Mouse (Mus musculus) thymus, postnatal 0 days (tissue): ENCODE measurements at regions not wholly inside any gene's neighbourhood (a gene's known extent, or its start where the extent isn't known, plus 50 kb on each side); places are given as distances from the start of the nearest gene placed in this dataset.

ENCODE experiments used
- DNase-seq: peaks from one replicate; pipeline ENCODE4 v3.0.0-alpha.2; 2015; ENCODE audit warnings: low spot score

DNA sequence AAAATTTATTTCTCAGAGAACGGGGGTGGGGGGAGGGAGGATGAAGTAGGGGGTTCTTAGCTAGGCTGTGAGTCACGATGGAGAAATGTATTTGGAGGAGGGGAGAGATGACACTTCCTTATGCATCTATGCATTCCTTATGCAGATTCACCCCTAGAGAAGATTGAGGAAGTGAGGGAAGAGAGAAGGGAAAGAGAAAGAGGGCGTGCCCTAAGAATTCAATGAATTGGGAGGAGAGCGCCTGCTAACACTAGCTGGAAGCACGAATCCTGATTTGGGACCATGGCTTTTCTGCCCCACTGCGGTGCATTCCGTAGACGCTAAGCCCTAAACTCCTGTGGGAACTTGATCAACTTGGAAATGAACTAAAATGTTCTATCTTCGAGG, 56.1 kb downstream of the Foxi3 start:
- DNase-seq = no peak

DNA sequence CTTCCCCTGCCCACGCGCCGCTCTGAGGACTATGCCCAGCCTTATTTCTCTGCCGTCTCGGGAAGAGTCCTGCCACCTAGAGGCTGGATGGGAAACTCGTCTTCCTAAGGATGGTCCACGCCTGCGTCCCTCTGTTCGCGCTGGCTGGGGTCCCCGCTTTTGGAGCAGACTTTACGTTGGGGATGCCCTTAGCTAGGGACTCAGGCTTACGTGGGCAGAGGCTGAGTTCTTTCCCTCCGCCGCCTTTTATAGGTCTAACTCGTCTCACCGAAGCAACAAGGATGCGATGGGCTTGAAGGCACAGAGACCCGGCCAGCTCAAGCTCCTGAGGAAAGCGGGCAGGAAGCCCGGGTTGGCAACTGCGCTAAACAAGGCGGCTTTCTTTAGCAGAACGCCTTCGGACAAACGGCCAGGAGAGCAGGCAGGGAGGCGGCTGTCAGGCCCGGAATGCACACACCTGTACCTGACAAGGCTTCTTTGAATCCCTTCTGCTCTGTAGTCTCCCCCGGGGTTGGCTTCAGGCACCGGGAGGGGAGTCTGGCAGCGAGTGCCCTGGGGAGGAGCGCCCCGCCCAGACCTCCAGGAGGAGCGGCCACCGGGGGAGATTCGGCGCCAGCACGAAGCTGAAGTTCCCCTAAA, 56.6 kb downstream of the Foxi3 start:
- peak; percentile 36 for DNase-seq

DNA sequence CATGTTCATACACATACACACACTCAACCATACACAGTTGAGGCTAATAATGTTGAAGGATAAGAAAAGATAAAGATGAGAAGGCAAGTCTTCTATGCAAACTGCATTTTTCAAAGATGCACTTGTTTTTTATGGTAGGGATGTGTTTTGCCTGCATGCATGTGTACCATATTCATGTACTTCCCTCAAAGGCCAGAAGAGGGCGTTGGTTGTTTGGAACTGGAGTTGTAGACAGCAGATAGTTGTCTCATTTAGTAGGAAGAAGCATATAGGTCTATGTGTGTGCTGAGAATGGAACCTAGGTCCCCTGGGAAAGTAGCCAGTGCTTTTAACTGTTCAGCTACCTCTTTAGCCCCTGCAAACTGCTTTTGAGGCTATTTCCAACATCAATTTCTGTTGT, 60.1 kb downstream of the Foxi3 start:
- peak; percentile 4 for DNase-seq

DNA sequence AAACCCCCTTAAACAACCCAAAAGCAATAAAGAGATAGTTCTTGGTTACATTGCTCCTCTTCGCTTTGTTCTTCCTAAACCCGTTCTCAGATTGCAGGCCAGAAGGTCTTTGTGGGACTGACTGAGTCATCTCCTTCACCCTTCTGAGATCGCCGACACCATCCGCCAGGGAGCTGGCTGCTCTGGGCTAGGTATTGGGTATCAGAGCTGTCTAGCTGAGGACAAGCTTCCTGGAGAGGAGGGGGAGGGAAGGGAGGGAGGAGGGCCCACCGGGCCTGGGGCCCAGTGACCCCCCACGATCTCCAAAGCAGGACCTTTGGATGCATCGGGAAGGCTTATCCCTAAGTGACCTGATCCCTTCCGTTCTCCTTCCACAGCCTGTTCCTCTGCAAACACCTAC, 65.0 kb downstream of the Foxi3 start:
- DNase-seq = no peak

DNA sequence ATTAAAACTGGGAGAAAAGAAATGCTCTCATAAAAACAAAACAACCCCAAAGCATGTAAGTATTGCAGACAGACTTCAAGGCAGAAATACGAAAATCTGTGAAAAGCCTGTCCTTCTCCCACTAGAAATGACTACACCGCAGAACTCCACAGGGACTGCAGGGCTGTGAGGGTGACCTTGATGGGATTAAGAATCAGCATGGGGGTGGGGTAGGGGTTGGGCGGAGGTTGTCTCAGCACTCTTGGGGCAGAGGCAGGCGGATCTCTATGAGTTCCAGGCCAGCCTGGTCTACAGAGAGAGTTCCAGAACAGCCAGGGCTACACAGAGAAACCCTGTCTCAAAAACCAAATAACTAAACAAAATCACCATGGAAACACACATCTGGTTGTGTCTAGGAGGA, 69.1 kb downstream of the Foxi3 start:
- no peak for DNase-seq

DNA sequence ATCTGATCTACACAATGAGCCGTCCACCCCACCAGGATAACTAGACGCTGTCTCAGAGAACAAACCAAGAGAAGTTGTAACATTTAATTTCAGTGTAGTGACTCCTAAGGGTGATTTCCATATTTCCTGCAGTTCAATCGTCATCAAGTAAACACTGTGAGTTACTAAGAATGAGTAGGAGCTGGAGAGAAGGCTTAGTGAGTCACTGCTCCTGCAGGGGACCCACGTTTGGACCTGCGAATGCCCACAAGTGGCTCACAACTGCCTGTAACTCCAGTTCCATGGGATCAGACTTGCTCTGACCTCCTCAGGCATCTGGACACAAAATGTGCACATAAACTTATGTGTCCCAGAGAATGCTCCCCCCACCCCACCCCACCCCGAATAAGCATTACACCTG, 73.3 kb downstream of the Foxi3 start:
- DNase-seq = no peak

DNA sequence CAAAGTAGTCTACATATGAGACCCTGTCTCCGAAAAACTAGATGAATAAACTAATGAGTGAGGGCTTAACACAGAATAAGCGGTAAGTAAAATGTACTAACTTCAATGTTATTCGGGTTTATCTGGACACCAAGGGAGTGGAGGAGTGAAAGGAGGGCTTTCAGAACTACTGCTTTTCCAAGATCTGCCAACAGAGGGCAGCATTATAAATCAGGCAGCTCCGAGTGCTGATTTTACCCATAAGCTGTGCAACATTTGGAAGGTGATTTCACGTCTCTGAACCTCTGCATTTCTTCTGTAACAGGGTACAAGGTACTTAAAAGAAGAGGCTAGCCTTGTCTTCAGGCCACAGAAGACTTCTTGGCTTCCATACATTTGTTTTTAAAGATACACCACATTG, 74.2 kb downstream of the Foxi3 start:
- peak; percentile 50 for DNase-seq

DNA sequence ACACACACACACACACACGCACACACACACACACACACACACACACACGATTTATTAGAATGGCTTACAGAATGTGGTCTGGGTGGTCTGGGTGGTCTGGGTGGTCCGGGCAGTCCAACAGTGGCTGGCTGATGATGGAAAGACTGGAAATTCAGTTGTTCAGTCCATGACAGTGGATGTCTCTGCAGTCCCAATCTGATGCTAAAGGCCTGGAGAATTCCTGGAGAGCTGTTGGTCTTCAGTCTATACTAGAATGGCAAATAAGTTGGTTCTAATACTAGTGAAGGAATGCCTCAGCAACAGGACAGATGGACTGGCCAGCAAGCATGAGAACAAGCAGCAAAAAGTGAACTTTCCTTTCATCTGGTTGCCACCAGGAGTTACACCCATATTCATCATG, 87.9 kb downstream of the Foxi3 start:
- no peak for DNase-seq

DNA sequence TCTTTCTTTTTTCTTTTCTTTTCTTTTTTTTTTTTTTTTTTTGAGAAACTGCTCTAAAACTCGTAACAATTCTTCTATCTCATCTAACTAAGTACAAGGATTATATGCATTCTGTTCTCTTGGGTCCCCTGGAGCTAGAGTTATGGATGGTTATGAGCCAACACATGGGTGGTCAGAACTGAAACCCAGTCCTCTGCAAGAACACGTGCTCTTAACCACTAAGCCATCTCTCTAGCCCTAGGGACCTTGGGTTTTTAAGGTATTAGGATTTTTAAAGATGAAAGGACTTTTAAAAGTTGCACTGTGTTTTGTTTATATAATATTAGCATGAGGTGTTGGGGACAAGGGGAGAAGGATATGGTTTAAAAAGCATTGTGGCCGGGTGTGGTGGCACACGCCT, 88.9 kb downstream of the Foxi3 start:
- DNase-seq = no peak

DNA sequence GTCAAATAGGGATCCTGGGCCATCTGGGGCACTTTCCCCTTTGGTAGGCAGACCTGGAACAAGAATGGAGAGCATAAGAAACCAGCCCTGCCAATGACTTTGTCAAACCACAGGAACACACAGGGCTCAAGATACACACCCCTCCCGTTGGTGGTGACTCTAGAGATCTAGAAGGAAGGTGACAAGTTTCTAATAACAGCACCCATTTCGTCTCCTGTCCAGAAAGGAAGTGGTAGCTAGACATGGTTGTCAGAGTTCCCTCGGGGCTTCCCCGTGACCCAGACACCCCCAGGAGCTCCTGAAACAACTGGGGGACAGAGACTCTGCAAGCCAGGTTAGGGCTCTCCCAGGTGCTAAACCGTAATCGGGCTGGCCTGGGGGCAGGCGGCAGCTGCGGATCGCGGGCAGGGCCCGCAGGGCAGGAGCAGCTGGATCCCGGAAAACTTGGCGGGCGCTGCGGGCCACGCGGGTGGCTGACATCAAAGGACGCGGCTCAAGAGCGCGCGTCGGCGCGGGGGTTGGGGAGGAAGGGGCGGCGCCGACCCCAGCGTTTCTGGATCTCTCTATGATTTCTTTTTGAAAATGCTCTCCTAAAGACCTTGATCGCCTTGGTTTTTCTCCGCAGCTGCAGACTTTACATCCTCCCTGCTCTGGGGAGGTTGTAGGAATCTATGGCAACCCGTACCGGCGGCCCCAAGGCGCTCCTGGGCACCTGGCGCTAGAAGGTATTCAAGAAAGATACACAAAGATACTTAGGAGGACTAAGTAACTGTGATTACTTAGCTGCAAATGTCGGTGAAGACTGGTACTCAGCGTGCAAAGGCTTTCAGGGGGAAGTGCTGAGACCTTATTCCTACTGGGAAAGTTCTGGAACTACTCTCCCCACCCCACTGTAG, 92.1 kb downstream of the Foxi3 start:
- DNase-seq = peak; percentile 4

DNA sequence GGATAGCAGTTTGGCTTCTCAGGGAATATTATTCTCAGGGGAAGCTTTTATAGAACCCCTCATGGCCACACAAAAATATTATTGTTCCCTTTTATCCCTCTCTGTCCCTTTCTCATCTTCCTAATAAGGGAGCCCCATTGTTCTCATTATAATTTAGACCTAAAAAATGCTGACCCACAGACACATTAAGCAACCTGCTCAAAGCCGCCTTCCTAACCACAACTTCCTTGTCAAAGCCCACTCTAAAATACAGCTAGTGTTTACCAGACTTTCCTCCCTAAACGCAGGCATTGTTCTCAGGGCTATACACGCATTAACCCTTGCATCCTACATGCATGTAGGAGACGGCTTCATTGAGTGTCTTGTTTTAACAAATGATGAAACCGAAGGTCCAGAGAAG, 93.9 kb downstream of the Foxi3 start:
- no peak for DNase-seq

DNA sequence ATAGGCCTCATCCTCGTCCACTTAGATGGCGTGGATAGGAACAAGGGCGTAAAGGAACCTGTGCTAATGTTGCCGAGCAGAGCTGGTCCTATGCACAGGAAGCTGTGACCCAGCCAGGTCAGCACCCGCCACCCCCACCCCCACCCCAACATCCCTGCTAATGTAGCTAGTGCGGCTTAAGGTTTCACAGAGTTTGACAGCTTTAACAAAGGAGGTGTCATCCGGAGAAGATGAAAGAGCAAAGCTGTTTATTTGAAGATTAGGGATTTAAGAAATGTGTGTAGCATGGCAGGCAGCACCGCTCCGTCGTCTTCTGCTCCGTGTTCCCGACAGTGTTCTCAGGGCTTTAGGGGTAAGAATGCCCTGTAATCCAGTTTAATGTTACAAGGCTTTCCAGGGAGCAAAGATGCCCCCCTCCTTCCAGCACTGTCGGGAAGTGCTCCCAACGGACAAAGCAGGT, 93.5 kb downstream of the Thnsl2 start:
- no peak for DNase-seq

DNA sequence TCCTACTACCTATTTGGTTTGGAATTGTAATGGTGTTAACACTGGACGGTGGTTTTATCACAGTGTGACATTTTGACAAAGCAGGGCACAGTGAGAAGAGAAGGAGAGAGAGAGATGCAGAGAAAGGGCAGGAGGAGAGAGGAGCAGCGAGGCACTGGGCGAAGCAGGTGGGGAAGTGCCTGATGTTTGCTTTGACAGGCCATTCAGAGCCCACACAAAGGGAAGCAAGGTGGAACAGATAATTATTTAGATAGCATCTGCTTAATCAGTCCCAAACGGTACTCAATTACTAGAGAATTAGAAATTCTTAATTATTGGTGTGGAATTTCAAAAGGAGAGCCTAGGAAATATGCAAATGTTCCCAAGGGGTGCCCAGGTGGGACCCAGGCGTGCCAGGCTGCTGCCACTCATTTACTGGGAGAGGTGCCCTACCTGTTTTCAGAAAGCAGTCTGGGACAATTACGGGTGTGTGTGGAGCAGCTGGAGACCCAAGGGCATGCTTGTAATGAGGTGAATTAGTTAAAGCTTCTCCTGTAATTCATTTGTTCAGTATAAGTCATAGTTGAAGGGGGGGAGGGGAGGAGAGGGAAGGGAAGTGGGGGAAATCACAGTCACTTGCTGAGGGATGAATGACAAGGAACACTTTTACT, 86.9 kb downstream of the Thnsl2 start:
- DNase-seq = no peak

DNA sequence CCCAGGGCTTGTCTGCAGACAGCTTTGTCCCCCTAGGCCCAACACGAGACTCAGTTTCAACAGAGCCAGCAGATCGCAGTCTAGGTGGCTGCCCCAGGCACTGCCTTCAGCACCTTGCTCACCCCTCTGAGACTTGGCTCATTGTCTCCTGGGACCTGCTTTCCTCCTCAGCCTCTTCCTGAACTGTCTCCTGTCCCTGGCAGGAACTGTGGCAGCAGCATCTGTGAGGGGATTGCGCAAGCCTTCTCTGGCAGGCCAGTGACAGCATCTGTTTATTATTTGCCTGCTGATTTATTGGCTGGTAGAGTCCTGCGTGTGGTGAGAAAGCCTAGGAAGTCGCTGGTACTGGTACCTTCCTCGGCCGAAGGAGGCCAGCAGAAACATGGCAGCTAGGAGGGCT, 84.1 kb downstream of the Thnsl2 start:
- no peak for DNase-seq

DNA sequence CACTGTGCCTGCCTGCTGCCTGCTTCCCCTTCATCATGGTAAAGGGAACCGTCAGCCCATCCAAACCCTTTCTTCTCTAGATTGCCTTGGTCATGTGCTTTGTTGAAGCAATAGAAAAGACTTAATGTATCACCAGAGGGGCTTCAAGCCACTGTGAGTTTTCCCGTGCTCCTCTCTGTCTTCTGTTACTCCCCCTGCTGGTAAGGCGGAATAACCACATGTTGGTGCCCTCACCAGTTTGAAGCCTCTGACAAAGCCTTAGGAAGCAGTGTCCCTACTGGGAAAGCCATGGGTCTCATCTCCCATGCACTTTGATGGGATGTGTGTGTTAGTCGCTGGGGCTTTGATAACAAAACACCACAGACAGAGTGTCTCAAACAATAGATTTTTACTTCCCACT, 81.3 kb downstream of the Thnsl2 start:
- DNase-seq = no peak

DNA sequence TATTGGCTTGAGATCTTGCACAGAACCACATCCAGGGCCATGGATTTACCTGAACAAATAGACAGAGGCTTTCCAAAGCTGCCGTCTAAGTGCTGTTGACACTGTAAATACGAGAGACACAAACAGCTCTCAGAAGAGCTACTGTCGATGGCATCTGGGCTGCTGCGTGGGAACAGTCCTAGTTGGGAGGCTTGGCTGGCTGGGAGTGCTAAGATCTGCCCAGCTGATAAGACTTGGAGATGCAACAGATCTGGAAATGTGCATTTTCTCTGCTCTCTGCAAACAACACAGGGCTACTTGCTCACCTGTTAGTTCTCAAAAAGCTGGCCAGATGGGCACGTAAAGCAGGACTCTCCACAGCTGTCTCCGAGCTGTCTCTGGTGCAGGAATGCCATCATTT, 78.8 kb downstream of the Thnsl2 start:
- no peak for DNase-seq

DNA sequence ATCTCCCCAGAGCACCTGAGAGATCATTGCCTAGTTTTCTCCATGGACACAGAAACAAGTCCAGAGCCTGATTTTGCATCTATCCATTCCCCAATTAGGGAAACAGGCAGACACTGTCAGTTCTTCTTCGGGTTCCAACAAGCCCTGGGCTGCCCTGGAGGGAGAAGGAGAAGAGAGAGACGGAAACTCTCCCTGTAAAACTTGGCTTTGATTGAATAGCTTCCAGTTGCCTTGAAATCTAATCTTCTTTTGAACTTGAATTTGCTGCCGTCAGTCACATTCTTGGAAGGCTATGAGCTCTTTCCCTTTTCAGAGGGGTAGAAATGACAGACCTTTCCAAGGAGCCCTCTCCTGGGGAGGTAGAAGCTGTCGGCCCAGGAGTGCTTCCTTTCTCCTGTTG, 75.0 kb downstream of the Thnsl2 start:
- no peak for DNase-seq

DNA sequence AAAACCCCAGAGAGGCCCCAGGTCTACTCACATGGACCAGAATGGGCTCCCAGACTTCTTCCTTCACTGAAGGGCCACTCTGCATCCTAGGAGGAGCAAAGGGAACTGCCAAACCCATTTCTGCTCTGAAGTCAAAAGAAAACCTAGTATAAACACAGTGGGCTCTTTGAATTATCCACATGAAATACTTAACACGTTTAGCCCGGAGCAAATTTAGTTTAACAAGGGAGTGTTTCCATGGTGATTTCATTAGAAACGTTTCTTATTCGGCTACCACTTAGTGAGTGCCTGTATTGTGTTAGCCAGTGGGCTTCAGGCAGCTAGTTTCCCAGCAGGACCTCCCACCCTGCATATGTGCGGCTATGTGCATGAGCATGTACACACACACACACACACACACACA, 69.4 kb downstream of the Thnsl2 start:
- DNase-seq = no peak
